Mouse (Mus musculus): ENCODE data around the gene Rad9b. TPM values are rescaled to one million over a fixed set of nuclear protein-coding genes. Genes with fewer than 3 reads are reported as not detected.
A peak's percentile ranks its signal among the peaks of the same experiment; 100 is the strongest.

The Rad9b gene
- total RNA-seq (2015) (4.3 and 4.4 TPM in 2 replicates), total RNA-seq (2017) (4.8 and 7.5 TPM in 2 replicates)

GRCm38 (mm10) chr5:122353807-122354491 is at the start of gene Rad9b, which contains the start of gene Vps29:
Gene Rad9b, minus strand, starts transcription at chr5:122354233.
Gene Vps29, plus strand, starts transcription at chr5:122354369.
- peak; percentile 99 for ATAC-seq (replicated peaks; ENCODE audit: poor library complexity)

- no peak for ATAC-seq (replicated peaks; ENCODE audit: poor library complexity)
Observed at GRCm38 (mm10) chr5:122403362-122403761, 49.3 kb upstream of the Rad9b start.

- no peak for ATAC-seq (replicated peaks; ENCODE audit: poor library complexity)
Observed at GRCm38 (mm10) chr5:122402772-122403171, 48.7 kb upstream of the Rad9b start.

GRCm38 (mm10) chr5:122402160-122402559 is 48.1 kb upstream of the Rad9b start:
- no peak for ATAC-seq (replicated peaks; ENCODE audit: poor library complexity)

DNA sequence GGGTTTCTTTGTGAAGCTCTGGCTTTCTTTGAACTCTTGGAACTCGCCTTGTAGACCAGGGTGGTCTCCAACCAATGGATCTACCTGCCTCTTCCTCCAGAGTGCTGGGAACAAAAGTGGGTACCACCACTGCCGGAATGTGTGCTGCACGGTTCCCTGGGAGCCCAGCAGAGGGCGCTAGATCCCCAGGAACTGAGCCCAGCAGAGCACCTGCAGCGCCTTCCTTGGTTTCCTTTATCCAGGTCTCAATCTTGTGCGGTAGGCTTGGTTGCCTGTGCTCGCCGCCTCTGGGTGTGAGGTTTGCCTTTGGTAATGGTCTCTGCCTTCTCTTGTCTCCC is 47.2 kb upstream of the Rad9b start:
- ATAC-seq (replicated peaks; ENCODE audit: poor library complexity) = peak; percentile 71

GRCm38 (mm10) chr5:122400628-122401302 is 46.7 kb upstream of the Rad9b start:
- no peak for ATAC-seq (replicated peaks; ENCODE audit: poor library complexity)

DNA sequence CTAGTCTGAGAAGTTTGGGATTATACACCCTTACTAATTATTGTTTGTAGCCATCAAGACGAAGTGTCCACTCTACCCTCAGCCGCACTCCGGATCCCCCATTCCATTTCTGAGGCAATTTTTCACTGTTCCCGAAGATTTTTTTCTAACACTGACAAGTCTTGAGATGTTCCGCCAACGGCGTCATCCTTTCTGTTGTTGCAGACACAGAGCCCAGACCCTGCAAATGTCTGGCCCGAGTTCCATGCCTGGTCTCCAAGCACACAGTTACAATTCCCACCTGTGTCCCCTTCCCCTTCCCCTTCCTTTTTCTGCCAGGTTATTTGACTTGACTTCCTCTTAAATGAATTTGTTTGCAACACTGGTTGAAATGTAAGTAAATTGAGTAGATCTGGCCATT is 45.8 kb upstream of the Rad9b start:
- ATAC-seq (replicated peaks; ENCODE audit: poor library complexity) = no peak

DNA sequence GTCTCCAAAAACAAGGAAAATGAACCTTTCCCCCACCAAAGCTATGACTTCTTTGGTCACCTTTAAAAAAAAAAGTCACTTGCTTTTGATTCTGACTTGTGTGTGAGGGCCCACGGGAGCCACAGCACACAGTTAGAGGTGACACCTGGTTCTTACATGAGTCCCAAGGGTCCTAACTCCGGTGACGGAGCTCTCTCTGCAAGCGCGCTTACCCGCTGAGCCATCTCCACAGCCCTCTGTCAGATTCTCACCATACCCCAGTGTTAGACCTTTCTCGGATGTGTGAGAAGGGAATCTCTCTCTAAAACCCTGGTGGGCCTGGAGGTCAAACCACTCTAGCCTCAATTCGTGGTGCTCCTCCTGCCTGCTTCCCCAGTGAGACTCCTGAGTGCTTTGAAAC is 43.5 kb upstream of the Rad9b start:
- no peak for ATAC-seq (replicated peaks; ENCODE audit: poor library complexity)

DNA sequence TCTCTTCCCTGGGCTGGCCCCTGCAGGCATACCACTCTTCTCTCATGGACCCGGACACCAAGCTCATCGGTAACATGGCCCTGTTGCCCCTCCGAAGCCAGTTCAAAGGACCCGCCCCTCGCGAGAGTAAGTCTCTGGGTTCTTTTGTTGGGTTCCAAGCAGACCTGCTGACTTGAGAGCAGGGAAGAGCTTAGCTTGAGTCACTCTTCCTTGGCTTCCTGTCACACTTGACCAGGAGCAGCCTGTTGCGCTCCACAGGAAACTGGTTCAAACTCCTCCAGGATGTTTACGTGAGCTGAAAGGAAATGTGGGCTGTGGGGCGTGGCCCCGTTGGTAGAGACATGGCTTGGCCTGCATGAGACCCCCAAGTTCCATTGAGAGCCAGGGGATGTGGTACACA is 42.8 kb upstream of the Rad9b start:
- peak; percentile 52 for ATAC-seq (replicated peaks; ENCODE audit: poor library complexity)

DNA sequence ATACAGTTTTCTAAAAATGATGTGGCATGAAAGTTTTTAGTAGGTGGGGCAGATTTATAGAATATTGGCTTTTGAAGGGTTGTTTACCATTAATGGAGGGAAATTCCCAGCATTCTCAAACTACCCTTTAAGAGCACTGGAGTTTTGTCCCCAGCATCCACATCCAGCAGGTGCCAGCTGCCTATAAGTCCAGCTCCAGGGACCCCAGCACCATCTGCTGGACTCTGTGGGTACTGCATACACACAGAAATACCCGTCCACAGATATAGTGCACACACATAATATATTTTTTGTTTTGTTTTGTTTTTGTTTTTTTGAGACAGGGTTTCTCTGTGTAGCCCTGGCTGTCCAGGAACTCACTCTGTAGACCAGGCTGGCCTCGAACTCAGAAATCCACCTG is 39.9 kb upstream of the Rad9b start:
- ATAC-seq (replicated peaks; ENCODE audit: poor library complexity) = peak; percentile 67

DNA sequence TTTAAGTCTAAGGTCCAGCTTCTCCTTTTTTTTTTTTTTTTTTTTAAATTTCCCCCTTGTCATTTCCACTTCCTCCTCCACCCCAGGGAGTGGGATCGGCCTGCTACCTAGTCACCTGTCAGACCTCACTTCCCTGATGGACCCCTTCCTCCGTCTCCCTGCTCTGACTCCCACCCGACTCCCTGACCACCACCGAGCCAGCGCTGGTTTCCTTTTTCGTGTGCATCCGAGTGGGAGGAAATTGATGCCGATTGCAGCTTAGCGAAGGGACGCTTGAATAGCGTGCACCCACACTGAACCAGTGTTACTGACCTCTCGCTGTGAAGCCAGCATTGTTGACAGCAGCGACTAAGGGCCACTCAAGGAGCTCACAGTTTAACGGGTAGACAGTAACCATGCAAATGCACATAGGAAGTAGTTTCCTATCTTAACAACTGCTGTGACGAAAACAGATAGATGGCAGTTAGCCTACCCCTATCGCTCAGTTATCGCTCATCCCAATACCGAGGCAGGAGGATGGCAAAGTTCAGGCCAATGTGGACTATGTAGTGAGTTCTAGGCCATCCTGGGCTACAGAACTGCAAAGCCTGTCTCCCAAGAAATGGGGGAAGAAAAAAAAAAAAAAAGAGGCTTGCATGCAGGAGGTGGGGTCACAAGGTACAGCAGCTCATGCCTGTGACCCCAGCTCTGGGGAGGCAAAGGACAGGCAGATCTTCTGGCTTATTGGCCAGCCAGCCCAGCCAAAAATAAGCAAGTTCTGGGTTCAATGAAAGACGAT is 38.4 kb upstream of the Rad9b start:
- peak; percentile 28 for ATAC-seq (replicated peaks; ENCODE audit: poor library complexity)

DNA sequence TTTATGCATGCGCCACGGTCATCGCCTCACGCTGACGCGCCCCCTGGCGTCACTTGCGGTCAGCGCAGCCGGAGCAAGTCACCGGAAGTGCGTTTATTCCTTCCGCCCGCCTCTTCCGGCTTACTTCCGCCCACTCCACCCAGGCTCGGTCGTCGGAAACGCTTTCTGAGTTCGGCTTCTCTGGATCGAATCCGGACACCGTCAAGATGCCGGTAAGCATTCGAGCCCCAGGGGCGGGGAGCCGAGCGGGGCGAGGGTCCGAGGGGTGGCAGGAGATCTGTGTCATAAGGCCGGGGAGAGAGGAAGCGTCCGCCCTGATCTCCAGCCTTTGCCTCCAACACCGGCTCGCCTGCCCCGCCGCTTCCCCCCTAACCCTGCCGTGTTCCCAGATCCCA is 37.8 kb upstream of the Rad9b start, which contains the start of gene Arpc3:
Arpc3 (plus strand) TSS at position 93 of the 395 bp plus-strand sequence.
- peak; percentile 97 for ATAC-seq (replicated peaks; ENCODE audit: poor library complexity)

DNA sequence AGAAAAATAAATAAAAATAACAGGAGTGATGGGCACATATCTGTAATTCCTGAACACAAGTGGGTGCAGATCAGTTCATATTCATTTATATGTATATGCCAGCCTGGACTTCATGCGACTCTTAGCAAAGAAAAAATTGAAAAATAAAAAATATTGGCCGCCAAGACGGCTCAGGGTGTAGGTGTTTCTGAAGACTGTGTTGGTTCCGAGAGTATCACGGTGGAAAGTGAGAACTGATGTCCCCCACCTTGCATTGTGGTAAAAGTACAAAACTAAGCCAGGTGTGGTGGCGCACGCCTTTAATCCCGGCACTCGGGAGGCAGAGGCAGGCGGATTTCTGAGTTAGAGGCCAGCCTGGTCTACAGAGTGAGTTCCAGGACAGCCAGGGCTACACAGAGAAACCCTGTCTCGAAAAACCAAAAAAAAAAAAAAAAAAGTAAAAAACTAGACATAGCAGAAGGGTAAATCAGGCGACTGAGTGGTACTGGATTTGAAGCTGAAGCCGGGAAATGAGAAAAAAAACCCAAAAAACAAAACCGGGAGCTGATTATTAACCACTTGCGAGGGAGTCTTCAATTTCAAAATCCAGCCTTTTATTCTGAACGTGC is 37.2 kb upstream of the Rad9b start:
- no peak for ATAC-seq (replicated peaks; ENCODE audit: poor library complexity)

GRCm38 (mm10) chr5:122390671-122391070 is 36.6 kb upstream of the Rad9b start:
- ATAC-seq (replicated peaks; ENCODE audit: poor library complexity) = no peak

- no peak for ATAC-seq (replicated peaks; ENCODE audit: poor library complexity)
Observed at GRCm38 (mm10) chr5:122390006-122390405, 36.0 kb upstream of the Rad9b start.

DNA sequence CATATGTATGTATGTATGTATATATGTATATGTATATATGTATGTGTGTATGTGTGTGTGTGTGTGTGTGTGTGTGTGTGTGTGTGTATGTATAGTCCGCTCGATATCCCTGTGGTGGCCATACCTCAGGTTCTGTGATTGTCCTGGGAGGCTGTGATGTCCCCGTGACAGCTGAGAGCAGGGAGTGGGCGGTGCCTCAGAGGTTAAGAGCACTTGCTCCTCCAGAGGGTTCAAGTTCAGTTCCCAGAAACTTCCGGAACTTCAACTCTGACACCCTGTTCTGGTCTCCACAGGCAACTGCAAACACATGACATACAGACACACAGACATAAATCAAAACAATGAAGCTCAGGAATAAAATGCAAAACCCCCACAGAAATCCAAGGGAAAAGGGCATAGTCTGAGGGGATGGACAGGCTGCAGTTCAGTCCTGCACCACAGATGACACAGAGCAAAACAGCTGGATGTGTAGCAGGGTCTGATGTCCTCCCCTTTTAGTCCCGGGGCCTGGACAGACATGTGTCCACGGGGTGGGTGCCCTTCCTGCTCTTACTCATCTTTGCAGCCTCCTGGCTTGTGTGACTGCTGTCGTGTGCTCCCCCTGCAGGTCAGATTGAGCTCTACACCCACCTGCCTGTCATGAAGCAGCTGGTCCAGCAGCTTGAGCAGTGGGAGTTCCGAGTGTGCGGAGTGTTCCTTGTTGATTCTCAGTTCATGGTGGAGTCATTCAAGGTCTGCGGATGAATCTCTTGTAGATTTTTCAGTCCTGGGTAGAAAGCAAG is 25.5 kb upstream of the Rad9b start:
- ATAC-seq (replicated peaks; ENCODE audit: poor library complexity) = peak; percentile 99

DNA sequence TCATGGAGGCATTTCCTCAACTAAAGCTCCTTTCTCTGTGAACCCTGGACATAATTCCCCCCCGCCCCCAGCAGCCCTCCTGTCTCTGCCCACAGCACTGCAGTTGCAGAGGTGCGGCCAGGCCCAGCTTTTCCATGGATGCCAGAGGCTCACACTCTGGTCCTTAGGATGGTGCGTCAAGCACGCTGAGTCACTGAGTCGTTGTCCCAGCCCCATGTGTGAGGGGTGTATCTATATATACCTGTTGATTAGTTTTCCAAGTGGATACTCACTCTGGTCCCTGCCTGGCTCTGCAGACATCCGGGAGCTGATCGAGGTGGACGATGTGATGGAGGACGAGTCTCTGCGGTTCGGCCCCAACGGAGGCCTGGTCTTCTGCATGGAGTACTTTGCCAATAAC is 24.1 kb upstream of the Rad9b start:
- no peak for ATAC-seq (replicated peaks; ENCODE audit: poor library complexity)

GRCm38 (mm10) chr5:122377101-122377833 is 23.2 kb upstream of the Rad9b start:
- ATAC-seq (replicated peaks; ENCODE audit: poor library complexity) = no peak

DNA sequence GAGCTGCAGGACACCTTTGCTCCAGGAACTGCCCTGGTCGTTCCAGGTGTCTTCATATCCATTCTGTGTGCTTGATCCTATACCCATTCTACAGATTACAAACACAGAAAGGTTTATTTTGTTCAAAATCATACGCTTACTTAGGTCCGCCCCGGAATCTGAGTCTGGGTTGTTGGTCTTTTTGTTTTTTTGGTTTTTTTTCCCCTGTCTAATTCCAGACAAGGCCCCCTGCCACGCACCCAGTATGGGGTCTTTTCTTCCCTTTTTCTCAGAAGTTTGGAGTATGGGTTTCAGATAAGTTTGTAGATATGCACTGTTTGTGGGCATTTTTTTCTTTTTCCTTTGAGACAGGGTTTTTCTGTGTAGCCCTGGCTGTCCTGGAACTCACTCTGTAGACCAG is 18.8 kb upstream of the Rad9b start:
- no peak for ATAC-seq (replicated peaks; ENCODE audit: poor library complexity)
